Mouse (Mus musculus): Measurements from ENCODE around the gene Copg2. TPM values are rescaled to one million over a fixed set of nuclear protein-coding genes. Genes with fewer than 3 reads are reported as not detected.

Copg2 gene
- 50.2 TPM for polyA plus RNA-seq (2015; fragmentation: Illumina TruSeq; extraction: RNeasy Lipid Tissue Mini Kit (QIAGEN cat#74804); ENCODE audit: insufficient read depth, low replicate concordance)

GRCm38 (mm10) chr6:30896195-30896985 is at the start of gene Copg2:
Gene Copg2, minus strand, starts transcription at chr6:30896794.

DNA sequence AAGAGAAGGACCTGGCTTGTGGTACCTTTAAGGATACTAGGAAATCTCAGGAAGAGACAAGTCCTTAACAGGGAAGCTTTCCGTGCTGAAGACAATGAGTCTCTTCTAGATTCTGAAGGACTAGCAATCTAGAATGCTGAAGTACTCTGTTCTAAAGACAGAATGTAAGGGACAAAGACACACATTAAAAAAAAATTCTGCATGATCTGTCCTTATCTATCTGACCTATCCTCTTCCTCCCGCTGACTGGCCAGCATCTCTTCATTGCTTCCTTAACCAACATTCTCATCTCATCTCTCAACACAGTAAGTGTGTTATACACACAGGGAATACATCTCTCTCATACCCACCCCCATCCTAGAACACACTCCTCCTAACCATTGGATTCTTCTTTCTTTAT is 18.9 kb upstream of the Copg2 start, which contains the start of gene Tsga13:
Tsga13 (minus strand) TSS at position 101 of the 400 bp plus-strand sequence.

DNA sequence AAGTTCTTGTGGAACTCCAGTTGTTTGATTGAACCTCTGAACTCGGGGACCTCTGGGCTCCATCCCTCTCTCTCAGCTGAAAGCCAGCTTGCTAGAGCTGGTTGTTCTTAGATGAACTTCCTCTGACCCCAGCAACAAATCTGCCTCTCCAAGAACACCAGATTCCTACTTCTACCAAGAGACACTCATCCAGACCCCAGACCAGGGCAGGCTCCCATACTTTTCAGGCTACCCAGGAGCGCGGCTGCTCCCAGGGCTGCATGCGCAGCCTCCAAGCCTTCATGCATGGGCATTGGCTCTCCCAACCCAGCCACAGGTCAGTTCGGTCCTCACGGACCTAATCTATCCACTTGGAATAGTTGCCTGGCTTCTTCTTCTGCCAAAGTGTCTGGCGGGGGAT is 173.3 kb downstream of the Copg2 start, which contains the start of gene Mest:
Mest (plus strand) TSS at position 217 of the 400 bp plus-strand sequence.

Other genes starting within 250 kb of the Copg2 start
- gene Cep41, start 203.0 kb downstream of the Copg2 start, polyA plus RNA-seq (2015; fragmentation: Illumina TruSeq; extraction: RNeasy Lipid Tissue Mini Kit (QIAGEN cat#74804); ENCODE audit: insufficient read depth, low replicate concordance), result 10.2 TPM
- gene Mest, start 173.2 kb downstream of the Copg2 start, polyA plus RNA-seq (2015; fragmentation: Illumina TruSeq; extraction: RNeasy Lipid Tissue Mini Kit (QIAGEN cat#74804); ENCODE audit: insufficient read depth, low replicate concordance), result 3.5 TPM
- gene Tsga13, start 18.8 kb upstream of the Copg2 start, polyA plus RNA-seq (2015; fragmentation: Illumina TruSeq; extraction: RNeasy Lipid Tissue Mini Kit (QIAGEN cat#74804); ENCODE audit: insufficient read depth, low replicate concordance), result 7.9 TPM
- not detected for gene Klf14, start 62.3 kb upstream of the Copg2 start, polyA plus RNA-seq (2015; fragmentation: Illumina TruSeq; extraction: RNeasy Lipid Tissue Mini Kit (QIAGEN cat#74804); ENCODE audit: insufficient read depth, low replicate concordance)

Measured in spleen, adult 10 weeks (tissue).